Mouse (Mus musculus) liver, postnatal 0 days (tissue): Measurements from ENCODE around the gene Klhl8. TPM values are rescaled to one million over a fixed set of nuclear protein-coding genes. Genes with fewer than 3 reads are reported as not detected.
A peak's percentile ranks its signal among the peaks of the same experiment; 100 is the strongest.

ENCODE experiments used
- ATAC-seq: fragments of 200-750 bp; cut with Nextera tagmentation; 2 replicates; pipeline ENCODE4 v1.8.0; 2017; ENCODE audit warnings: mild to moderate bottlenecking, moderate library complexity
- DNase-seq: peaks from one replicate; pipeline ENCODE4 v3.0.0-alpha.2; 2016
- H3K27ac ChIP-seq: fragments of 300-500 bp; sonication (generic); 2 replicates; pipeline ENCODE4 v1.5.1; 2014; ENCODE audit warnings: antibody characterized with exemption, moderate library complexity, mild to moderate bottlenecking, low read depth
- H3K27me3 ChIP-seq: fragments of 300-500 bp; sonication (generic); 2 replicates; pipeline ENCODE4 v1.6.1; 2014; ENCODE audit warnings: low read length, control low read depth, mixed read lengths; ENCODE audit not compliant: insufficient read depth
- H3K36me3 ChIP-seq: fragments of 300-500 bp; sonication (generic); replicated peaks from 2 replicates; pipeline ENCODE4 v1.6.1; 2014; ENCODE audit warnings: mild to moderate bottlenecking, control low read depth, low read length, moderate library complexity, mixed read lengths; ENCODE audit not compliant: insufficient read depth
- H3K4me1 ChIP-seq: fragments of 300-500 bp; sonication (generic); 2 replicates; pipeline ENCODE4 v1.6.1; 2014; ENCODE audit warnings: antibody characterized with exemption, mild to moderate bottlenecking, control low read depth; ENCODE audit not compliant: insufficient read depth
- H3K4me2 ChIP-seq: fragments of 300-500 bp; sonication (generic); 2 replicates; pipeline ENCODE4 v1.6.1; 2014; ENCODE audit warnings: low read depth, mild to moderate bottlenecking, low read length, moderate library complexity, mixed read lengths
- H3K4me3 ChIP-seq: fragments of 300-500 bp; sonication (generic); 2 replicates; pipeline ENCODE4 v1.5.1; 2014; ENCODE audit warnings: low read depth, low read length
- H3K9ac ChIP-seq: fragments of 300-500 bp; sonication (generic); replicated peaks from 2 replicates; pipeline ENCODE4 v1.6.1; 2014; ENCODE audit warnings: mild to moderate bottlenecking, moderate library complexity
- H3K9me3 ChIP-seq: fragments of 300-500 bp; sonication (generic); 2 replicates; pipeline ENCODE4 v1.6.1; 2016; ENCODE audit warnings: mild to moderate bottlenecking, control low read depth, low read length, mixed read lengths
- CTCF ChIP-seq: sonication (generic); IDR thresholded peaks from 2 replicates; pipeline ENCODE4 v1.5.1; 2016; ENCODE audit warnings: antibody characterized with exemption, low read depth
- EP300 ChIP-seq: IDR thresholded peaks from 2 replicates; pipeline ENCODE4 v1.6.1; 2016; ENCODE audit warnings: antibody characterized with exemption, low read depth, mild to moderate bottlenecking
- WGBS: fragments of 180-500 bp; shearing (Covaris S2); extraction: QIAGEN DNeasy Blood & Tissue Kit; methylation state at CpG from one replicate; pipeline ENCODE4 v1.1.7; 2014; ENCODE audit not compliant: insufficient replicate concordance; 5-methylcytosine and 5-hydroxymethylcytosine counted together
- polyA plus RNA-seq: library from polyadenylated mRNA; unstranded; fragments of >200 nt; fragmentation: Nextera tagmentation; extraction: Ambion mirVana; gene quantifications from 2 replicates; pipeline ENCODE4 v1.2.1, GENCODE M21; 2015

The Klhl8 gene
- polyA plus RNA-seq, 1 experiment from 2014 or later: 1.9 TPM

- no peak overlapping the region for H3K27ac ChIP-seq
- no peaks in the 10 kb centered on the region for H3K9me3 ChIP-seq
- 58% methylated on average over 17 of the region's 17 CpGs for WGBS
- ATAC-seq: 0 out of 2 replicates have a peak, but pooled peaks have one; percentile 12
- H3K4me1 ChIP-seq: no peaks in the 10 kb centered on the region
- no peak for DNase-seq
- peaks cover 52% of the 10 kb centered on the region for H3K36me3 ChIP-seq
- H3K4me3 ChIP-seq: no peak overlapping the region
- H3K27me3 ChIP-seq: no peaks in the 10 kb centered on the region
- no peak overlapping the region for H3K9ac ChIP-seq
- H3K4me2 ChIP-seq: no peak overlapping the region
- no peak for TF ChIP-seq EP300
- peak; percentile 16; the same call in 1 of the 2 replicates for TF ChIP-seq CTCF
Measured at GRCm38 (mm10) chr5:103854041-103854806, 56.8 kb downstream of the Klhl8 start.

DNA sequence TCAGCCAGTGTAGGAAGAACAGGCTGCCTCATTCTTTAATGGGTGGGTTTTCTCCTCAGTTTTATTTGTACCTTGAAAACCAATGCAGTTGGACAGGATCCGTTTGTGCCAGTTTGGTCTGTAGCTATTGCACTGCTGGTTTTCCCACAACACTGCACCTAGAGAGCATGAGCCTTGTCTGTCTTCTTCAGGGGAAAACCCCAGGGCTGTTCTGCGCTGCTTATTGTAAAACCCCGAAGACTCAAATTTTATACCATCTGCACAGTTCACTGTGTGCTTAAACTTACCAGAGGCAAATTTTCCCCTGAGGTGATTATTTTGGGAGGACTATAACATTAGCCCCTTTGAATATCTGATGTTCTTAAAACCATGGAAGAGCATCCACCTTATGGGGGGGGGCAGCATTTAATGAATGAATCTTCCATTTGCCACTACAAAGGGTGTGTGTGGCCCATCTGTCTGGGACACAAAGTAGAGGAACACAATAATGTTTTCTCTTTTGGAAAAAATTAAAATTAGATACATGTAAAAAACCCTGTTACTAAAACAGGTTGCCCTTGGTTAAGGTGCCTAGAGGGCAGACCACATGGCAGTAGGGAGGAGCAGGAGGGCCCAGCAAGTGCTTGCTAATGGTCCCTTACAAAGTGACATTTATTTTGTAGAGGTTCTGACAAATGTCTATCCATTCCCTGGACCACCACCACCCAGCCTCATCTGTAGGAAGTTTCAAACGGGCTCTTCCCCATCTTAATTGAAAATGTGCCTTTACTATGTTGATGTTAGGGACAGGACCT is 58.1 kb downstream of the Klhl8 start:
- no peaks in the 10 kb centered on the region for H3K9me3 ChIP-seq
- ATAC-seq (no peak), DNase-seq (no peak)
- H3K4me1 ChIP-seq: no peaks in the 10 kb centered on the region
- H3K27ac ChIP-seq: no peak overlapping the region
- no peak overlapping the region for H3K4me3 ChIP-seq
- TF ChIP-seq CTCF (no peak), EP300 (no peak)
- 86% methylated on average over 4 of the region's 4 CpGs for WGBS
- no peak overlapping the region for H3K9ac ChIP-seq
- peaks cover 64% of the 10 kb centered on the region for H3K36me3 ChIP-seq
- H3K4me2 ChIP-seq: no peak overlapping the region
- H3K27me3 ChIP-seq: no peaks in the 10 kb centered on the region

DNA sequence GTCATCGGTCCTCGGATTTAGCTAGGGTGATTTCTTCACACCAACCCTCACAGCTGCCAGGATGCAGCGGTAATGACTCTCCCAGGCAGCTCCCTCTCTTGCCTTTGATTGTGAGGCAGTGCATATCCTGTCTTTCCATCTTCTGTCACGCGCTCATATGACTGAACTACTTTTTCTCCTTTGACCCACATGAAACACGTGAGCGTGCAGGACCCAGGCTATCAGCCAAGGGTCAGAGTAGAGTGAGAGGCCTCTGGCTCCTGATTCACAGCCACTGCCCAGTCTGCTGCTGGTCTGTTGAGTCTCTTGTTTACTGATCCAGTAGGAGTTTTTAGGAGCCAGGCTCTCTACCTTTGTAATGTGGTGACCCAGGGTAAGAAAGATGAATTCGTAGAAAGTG is 62.5 kb downstream of the Klhl8 start:
- no peaks in the 10 kb centered on the region for H3K27me3 ChIP-seq
- H3K9me3 ChIP-seq: no peaks in the 10 kb centered on the region
- H3K4me1 ChIP-seq: no peaks in the 10 kb centered on the region
- no peak for DNase-seq
- no peak overlapping the region for H3K4me3 ChIP-seq
- peak; percentile 71 for ATAC-seq
- H3K9ac ChIP-seq: no peak overlapping the region
- 92% methylated on average over 8 of the region's 8 CpGs for WGBS
- TF ChIP-seq EP300: no peak
- TF ChIP-seq CTCF: no peak
- H3K36me3 ChIP-seq: peaks cover 97% of the 10 kb centered on the region
- H3K4me2 ChIP-seq: no peak overlapping the region
- H3K27ac ChIP-seq: no peak overlapping the region

DNA sequence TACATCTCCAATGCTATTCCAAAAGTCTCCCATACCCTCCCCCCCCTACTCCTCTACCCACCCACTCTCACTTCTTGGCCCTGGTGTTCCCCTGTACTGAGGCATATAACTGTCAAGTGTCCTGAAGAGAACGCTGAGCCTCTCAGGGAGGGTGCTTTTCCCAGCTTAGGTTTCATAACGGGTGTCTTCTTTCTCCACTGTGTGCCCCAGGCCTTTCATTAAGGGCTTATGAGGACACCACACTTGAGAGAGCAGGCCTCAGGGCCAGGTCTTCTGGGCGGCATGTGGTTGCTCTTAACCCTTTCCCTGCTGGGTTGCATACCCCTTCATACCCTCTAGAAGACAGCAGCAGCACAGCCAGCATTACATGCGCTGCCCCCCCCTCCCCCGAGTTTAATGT is 64.5 kb downstream of the Klhl8 start:
- Histone ChIP-seq H3K36me3 (peaks cover 97% of the 10 kb centered on the region), H3K4me2 (no peak overlapping the region), H3K27ac (no peak overlapping the region), H3K4me1 (no peaks in the 10 kb centered on the region), H3K9ac (no peak overlapping the region), H3K9me3 (no peaks in the 10 kb centered on the region), H3K27me3 (no peaks in the 10 kb centered on the region), H3K4me3 (no peak overlapping the region)
- TF ChIP-seq CTCF (no peak), EP300 (no peak)
- DNase-seq (peak; percentile 11), ATAC-seq (no peak)
- 86% methylated on average over 5 of the region's 5 CpGs for WGBS

DNA sequence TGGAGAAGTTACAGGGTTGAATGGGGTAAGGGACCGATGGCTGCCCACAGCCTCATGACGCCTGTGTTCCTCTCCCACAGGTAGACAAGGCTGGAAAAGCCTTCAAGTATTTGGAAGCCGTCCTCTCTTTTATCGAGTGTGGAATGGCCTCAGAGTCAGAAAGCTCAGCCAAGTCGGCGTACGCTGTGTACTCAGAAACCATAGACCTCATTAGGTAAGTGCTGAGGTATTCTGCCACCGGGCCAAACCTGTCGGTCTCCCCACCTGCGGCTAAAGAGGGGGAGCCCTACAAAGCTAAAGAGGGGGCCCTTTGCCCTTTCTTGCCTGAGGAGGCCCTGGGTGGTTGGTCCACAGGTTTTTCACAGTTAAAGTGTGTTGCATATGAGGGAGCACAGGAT is 64.9 kb downstream of the Klhl8 start:
- no peaks in the 10 kb centered on the region for H3K9me3 ChIP-seq
- TF ChIP-seq CTCF (no peak), EP300 (no peak)
- no peak overlapping the region for H3K4me3 ChIP-seq
- no peak overlapping the region for H3K27ac ChIP-seq
- H3K27me3 ChIP-seq: no peaks in the 10 kb centered on the region
- H3K4me1 ChIP-seq: no peaks in the 10 kb centered on the region
- peaks cover 97% of the 10 kb centered on the region for H3K36me3 ChIP-seq
- 95% methylated on average over 10 of the region's 10 CpGs for WGBS
- no peak overlapping the region for H3K4me2 ChIP-seq
- DNase-seq: no peak
- H3K9ac ChIP-seq: no peak overlapping the region
- no peak for ATAC-seq

- Histone ChIP-seq H3K27me3 (no peaks in the 10 kb centered on the region), H3K4me1 (no peaks in the 10 kb centered on the region), H3K36me3 (peaks cover 97% of the 10 kb centered on the region), H3K4me3 (no peak overlapping the region), H3K9ac (no peak overlapping the region), H3K4me2 (no peak overlapping the region), H3K27ac (no peak overlapping the region), H3K9me3 (no peaks in the 10 kb centered on the region)
- TF ChIP-seq CTCF (no peak), EP300 (no peak)
- no peak for ATAC-seq
- peak; percentile 10 for DNase-seq
- WGBS: 92% methylated on average over 19 of the region's 19 CpGs
Measured at GRCm38 (mm10) chr5:103845418-103846153, 65.5 kb downstream of the Klhl8 start.
